Mouse (Mus musculus) erythroblast, embryonic 14.5 days (primary cell): ENCODE measurements around the gene Lrrc4.

Experiments
- GATA1 ChIP-seq: IDR thresholded peaks from 2 replicates; pipeline ENCODE4 v1.6.1; 2012; ENCODE audit warnings: low read length, inconsistent platforms, mixed read lengths
- TAL1 ChIP-seq: IDR thresholded peaks from 3 replicates; pipeline ENCODE4 v1.6.1; 2012; ENCODE audit warnings: low read length, inconsistent platforms, mixed read lengths

GRCm38 (mm10) chr6:28642909-28643308, 188.6 kb downstream of the Lrrc4 start:
- no peak for TF ChIP-seq GATA1
- TF ChIP-seq TAL1 = no peak
